Mouse (Mus musculus) lung, embryonic 15.5 days (tissue): Measurements from ENCODE around the gene Tmprss13. TPM values are rescaled to one million over a fixed set of nuclear protein-coding genes. Genes with fewer than 3 reads are reported as not detected.
A peak's percentile ranks its signal among the peaks of the same experiment; 100 is the strongest.

Source experiments
- ATAC-seq: fragments of 200-750 bp; cut with Nextera tagmentation; 2 replicates; pipeline ENCODE4 v1.8.0; 2017; ENCODE audit warnings: moderate number of reproducible peaks, borderline replicate concordance; ENCODE audit not compliant: low FRiP score, low TSS enrichment; ENCODE audit errors: extremely low read depth
- H3K27ac ChIP-seq: fragments of 300-500 bp; sonication (generic); 2 replicates; pipeline ENCODE4 v1.5.1; 2015; ENCODE audit warnings: moderate library complexity, mild to moderate bottlenecking, inconsistent platforms
- H3K27me3 ChIP-seq: fragments of 300-500 bp; sonication (generic); 2 replicates; pipeline ENCODE4 v1.6.1; 2015; ENCODE audit warnings: inconsistent platforms
- H3K36me3 ChIP-seq: fragments of 300-500 bp; sonication (generic); 2 replicates; pipeline ENCODE4 v1.6.1; 2015; ENCODE audit warnings: inconsistent platforms
- H3K4me1 ChIP-seq: fragments of 300-500 bp; sonication (generic); 2 replicates; pipeline ENCODE4 v1.6.1; 2015; ENCODE audit warnings: inconsistent platforms
- H3K4me2 ChIP-seq: fragments of 300-500 bp; sonication (generic); 2 replicates; pipeline ENCODE4 v1.6.1; 2015; ENCODE audit warnings: inconsistent platforms, mild to moderate bottlenecking, moderate library complexity
- H3K4me3 ChIP-seq: fragments of 300-500 bp; sonication (generic); 2 replicates; pipeline ENCODE4 v1.5.1; 2015; ENCODE audit warnings: mild to moderate bottlenecking, inconsistent platforms
- H3K9ac ChIP-seq: fragments of 300-500 bp; sonication (generic); 2 replicates; pipeline ENCODE4 v1.6.1; 2015; ENCODE audit warnings: inconsistent platforms
- H3K9me3 ChIP-seq: fragments of 300-500 bp; sonication (generic); 2 replicates; pipeline ENCODE4 v1.6.1; 2016; ENCODE audit warnings: inconsistent platforms
- WGBS: fragments of 180-500 bp; shearing (Covaris S2); methylation state at CpG from one replicate; pipeline ENCODE4 v1.1.7; 2015; 5-methylcytosine and 5-hydroxymethylcytosine counted together
- polyA plus RNA-seq: library from polyadenylated mRNA; unstranded; fragments of >200 nt; fragmentation: Nextera tagmentation; extraction: Ambion mirVana; gene quantifications from 2 replicates; pipeline ENCODE4 v1.2.1, GENCODE M21; 2015

The Tmprss13 gene
- polyA plus RNA-seq, 1 experiment from 2014 or later: 0.37 TPM

GRCm38 (mm10) chr9:45388385-45388994 lies 69.6 kb downstream of the Tmprss13 start:
- Histone ChIP-seq H3K27me3 (no peaks in the 10 kb centered on the region), H3K4me2 (no peak overlapping the region), H3K9ac (no peak overlapping the region), H3K36me3 (no peaks in the 10 kb centered on the region), H3K4me1 (no peaks in the 10 kb centered on the region), H3K9me3 (no peaks in the 10 kb centered on the region), H3K4me3 (no peak overlapping the region), H3K27ac (no peak overlapping the region)
- ATAC-seq: peak; percentile 57; the same call in 1 of the 2 replicates
- WGBS: 34% methylated on average over 12 of the region's 12 CpGs

GRCm38 (mm10) chr9:45389596-45389995 lies 70.7 kb downstream of the Tmprss13 start:
- Histone ChIP-seq H3K36me3 (no peaks in the 10 kb centered on the region), H3K9ac (no peak overlapping the region), H3K27me3 (no peaks in the 10 kb centered on the region), H3K4me3 (no peak overlapping the region), H3K9me3 (no peaks in the 10 kb centered on the region), H3K27ac (no peak overlapping the region), H3K4me2 (no peak overlapping the region), H3K4me1 (no peaks in the 10 kb centered on the region)
- 74% methylated on average over 8 of the region's 8 CpGs for WGBS
- no peak for ATAC-seq

GRCm38 (mm10) chr9:45391299-45391698 lies 72.4 kb downstream of the Tmprss13 start:
- H3K36me3 ChIP-seq: no peaks in the 10 kb centered on the region
- no peaks in the 10 kb centered on the region for H3K4me1 ChIP-seq
- no peaks in the 10 kb centered on the region for H3K9me3 ChIP-seq
- H3K27ac ChIP-seq: no peak overlapping the region
- H3K9ac ChIP-seq: no peak overlapping the region
- H3K27me3 ChIP-seq: no peaks in the 10 kb centered on the region
- WGBS: 68% methylated on average over 7 of the region's 7 CpGs
- H3K4me2 ChIP-seq: no peak overlapping the region
- no peak for ATAC-seq
- no peak overlapping the region for H3K4me3 ChIP-seq

- Histone ChIP-seq H3K36me3 (no peaks in the 10 kb centered on the region), H3K4me3 (no peak overlapping the region), H3K4me1 (no peaks in the 10 kb centered on the region), H3K9ac (no peak overlapping the region), H3K27ac (no peak overlapping the region), H3K4me2 (no peak overlapping the region), H3K9me3 (no peaks in the 10 kb centered on the region), H3K27me3 (no peaks in the 10 kb centered on the region)
- ATAC-seq: no peak
- 84% methylated on average over 6 of the region's 6 CpGs for WGBS
Measured at GRCm38 (mm10) chr9:45395218-45395617, 76.3 kb downstream of the Tmprss13 start.

- H3K27me3 ChIP-seq: no peaks in the 10 kb centered on the region
- H3K36me3 ChIP-seq: no peaks in the 10 kb centered on the region
- WGBS: 23% methylated on average over 3 of the region's 3 CpGs
- no peak overlapping the region for H3K27ac ChIP-seq
- H3K4me1 ChIP-seq: no peaks in the 10 kb centered on the region
- ATAC-seq: no peak
- no peak overlapping the region for H3K9ac ChIP-seq
- H3K9me3 ChIP-seq: no peaks in the 10 kb centered on the region
- no peak overlapping the region for H3K4me2 ChIP-seq
- H3K4me3 ChIP-seq: no peak overlapping the region
Measured at GRCm38 (mm10) chr9:45395796-45396195, 76.9 kb downstream of the Tmprss13 start.

Other genes with a start within 250 kb of the Tmprss13 start
- gene Jaml, start 239.9 kb upstream of the Tmprss13 start, polyA plus RNA-seq: 0.35 and 0.76 TPM in 2 replicates
- 4.0 and 4.2 TPM in 2 replicates for gene Scn2b, start 201.3 kb upstream of the Tmprss13 start, polyA plus RNA-seq
- gene Scn4b, start 180.7 kb upstream of the Tmprss13 start, polyA plus RNA-seq: 0.48 and 0.65 TPM in 2 replicates
- gene BC049352, start 137.1 kb upstream of the Tmprss13 start, polyA plus RNA-seq: 0.18 TPM in 1 of 2 replicates, not detected in the other
- 1.7 and 2.6 TPM in 2 replicates for gene Tmprss4, start 115.0 kb upstream of the Tmprss13 start, polyA plus RNA-seq
- 1.2 and 1.4 TPM in 2 replicates for gene Il10ra, start 50.0 kb upstream of the Tmprss13 start, polyA plus RNA-seq
- gene Fxyd6, start 51.1 kb downstream of the Tmprss13 start, polyA plus RNA-seq: 45.4 and 50.4 TPM in 2 replicates
- gene Fxyd2, start 80.6 kb downstream of the Tmprss13 start, polyA plus RNA-seq: 1.7 and 3.3 TPM in 2 replicates
- gene Dscaml1, start 107.5 kb downstream of the Tmprss13 start, polyA plus RNA-seq: 0.10 and 0.27 TPM in 2 replicates